Mouse (Mus musculus) heart, embryonic 14.5 days (tissue): ENCODE measurements at regions not wholly inside any gene's neighbourhood (a gene's known extent, or its start where the extent isn't known, plus 50 kb on each side); places are given as distances from the start of the nearest gene placed in this dataset.

ENCODE experiments used
- ATAC-seq: fragments of 200-750 bp; cut with Nextera tagmentation; 2 replicates; pipeline ENCODE4 v1.8.0; 2017; ENCODE audit warnings: low read depth, moderate TSS enrichment; ENCODE audit not compliant: insufficient number of reproducible peaks, insufficient read depth, low FRiP score
- H3K27ac ChIP-seq, 2 experiments: fragments of 200-500 bp in 1 of 2; fragments of 300-500 bp in 1 of 2; sonication (generic) in 1 of 2; replicated peaks in 1 of 2; 2 replicates each; pipeline ENCODE4 v1.5.1; 2012 to 2014; ENCODE audit warnings: low read depth in 2 of 2, low read length in 2 of 2, control low read depth in 1 of 2, mild to moderate bottlenecking in 1 of 2, mixed read lengths in 1 of 2; ENCODE audit not compliant: control insufficient read depth in 1 of 2, insufficient read depth in 1 of 2
- H3K27me3 ChIP-seq: fragments of 300-500 bp; sonication (generic); 2 replicates; pipeline ENCODE4 v1.6.1; 2014; ENCODE audit warnings: mild to moderate bottlenecking, low read length, control low read depth; ENCODE audit not compliant: control insufficient read depth, insufficient read depth
- H3K36me3 ChIP-seq: fragments of 300-500 bp; sonication (generic); 2 replicates; pipeline ENCODE4 v1.6.1; 2014; ENCODE audit warnings: mild to moderate bottlenecking, control low read depth, low read length, mixed read lengths; ENCODE audit not compliant: control insufficient read depth, insufficient read depth
- H3K4me1 ChIP-seq, 2 experiments: fragments of 200-500 bp in 1 of 2; fragments of 300-500 bp in 1 of 2; sonication (generic) in 1 of 2; 2 replicates each; pipeline ENCODE4 v1.6.1; 2012 to 2014; ENCODE audit warnings: low read length in 2 of 2, control low read depth in 1 of 2, mixed read lengths in 1 of 2; ENCODE audit not compliant: control insufficient read depth in 2 of 2, insufficient read depth in 2 of 2
- H3K4me2 ChIP-seq: fragments of 300-500 bp; sonication (generic); 2 replicates; pipeline ENCODE4 v1.6.1; 2014; ENCODE audit warnings: mild to moderate bottlenecking, low read length
- H3K4me3 ChIP-seq, 2 experiments: fragments of 200-500 bp in 1 of 2; fragments of 300-500 bp in 1 of 2; sonication (generic) in 1 of 2; 2 replicates each; pipeline ENCODE4 v1.5.1; 2012 to 2014; ENCODE audit warnings: low read length in 2 of 2, mild to moderate bottlenecking in 2 of 2, control low read depth in 1 of 2, low read depth in 1 of 2, moderate library complexity in 1 of 2; ENCODE audit not compliant: control insufficient read depth in 1 of 2, insufficient read depth in 1 of 2
- H3K9ac ChIP-seq: fragments of 300-500 bp; sonication (generic); 2 replicates; pipeline ENCODE4 v1.6.1; 2014; ENCODE audit warnings: mild to moderate bottlenecking, low read length
- H3K9me3 ChIP-seq: fragments of 300-500 bp; sonication (generic); 2 replicates; pipeline ENCODE4 v1.6.1; 2016; ENCODE audit warnings: low read length, control low read depth; ENCODE audit not compliant: control insufficient read depth
- WGBS: fragments of 180-500 bp; shearing (Covaris S2); extraction: QIAGEN DNeasy Blood & Tissue Kit; methylation state at CpG from one replicate; pipeline ENCODE4 v1.1.7; 2014; 5-methylcytosine and 5-hydroxymethylcytosine counted together

DNA sequence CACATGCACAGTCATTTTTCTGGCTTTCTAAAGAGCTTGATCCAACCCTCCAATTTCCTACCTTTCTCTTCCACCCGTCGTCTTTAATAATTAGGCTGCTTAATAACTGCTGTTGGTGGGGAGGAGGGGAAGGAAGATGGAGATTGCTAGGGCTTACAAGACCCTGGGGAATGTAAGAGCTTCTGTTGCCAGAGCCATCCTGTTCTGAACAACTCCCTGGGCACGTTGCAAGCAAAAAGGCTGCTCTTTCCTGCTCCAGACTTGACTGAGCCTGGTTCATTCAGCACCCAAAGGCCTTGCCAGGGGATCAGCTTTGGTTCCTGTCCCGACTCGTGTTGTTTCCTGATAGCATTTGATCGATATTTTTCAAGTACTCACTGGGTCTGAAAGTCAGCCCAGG, 82.3 kb upstream of the Fut8 start:
- no peak overlapping the region for H3K27ac ChIP-seq
- no peak overlapping the region for H3K9ac ChIP-seq
- H3K4me2 ChIP-seq, result no peak overlapping the region
- H3K4me1 ChIP-seq, result no peaks in the 10 kb centered on the region
- H3K9me3 ChIP-seq, result no peaks in the 10 kb centered on the region
- no peak for ATAC-seq
- H3K4me3 ChIP-seq, result no peak overlapping the region
- 76% methylated on average over 6 of the region's 6 CpGs for WGBS
- H3K36me3 ChIP-seq, result no peaks in the 10 kb centered on the region
- H3K27me3 ChIP-seq, result no peaks in the 10 kb centered on the region

GRCm38 (mm10) chr12:77151471-77151870, 86.5 kb upstream of the Fut8 start:
- no peak overlapping the region for H3K4me3 ChIP-seq
- no peaks in the 10 kb centered on the region for H3K4me1 ChIP-seq
- no peaks in the 10 kb centered on the region for H3K27me3 ChIP-seq
- H3K36me3 ChIP-seq, result no peaks in the 10 kb centered on the region
- H3K9me3 ChIP-seq, result no peaks in the 10 kb centered on the region
- no peak overlapping the region for H3K9ac ChIP-seq
- 74% methylated on average over 2 of the region's 2 CpGs for WGBS
- no peak overlapping the region for H3K27ac ChIP-seq
- H3K4me2 ChIP-seq, result no peak overlapping the region
- no peak for ATAC-seq

GRCm38 (mm10) chr12:77149835-77150234, 88.1 kb upstream of the Fut8 start:
- Histone ChIP-seq H3K9me3 (no peaks in the 10 kb centered on the region), H3K4me3 (no peak overlapping the region), H3K4me2 (no peak overlapping the region), H3K4me1 (no peaks in the 10 kb centered on the region), H3K36me3 (no peaks in the 10 kb centered on the region), H3K27ac (no peak overlapping the region), H3K27me3 (no peaks in the 10 kb centered on the region), H3K9ac (no peak overlapping the region)
- no peak for ATAC-seq

- H3K36me3 ChIP-seq, result no peaks in the 10 kb centered on the region
- H3K4me1 ChIP-seq, result peaks cover 0 to under 1% of the 10 kb centered on the region in 2 experiments; a peak in 1 of 4 replicates
- no peak overlapping the region for H3K27ac ChIP-seq
- H3K9ac ChIP-seq, result no peak overlapping the region
- WGBS, result 82% methylated on average over 2 of the region's 2 CpGs
- ATAC-seq, result no peak
- no peak overlapping the region for H3K4me2 ChIP-seq
- no peak overlapping the region for H3K4me3 ChIP-seq
- H3K9me3 ChIP-seq, result no peaks in the 10 kb centered on the region
- H3K27me3 ChIP-seq, result no peaks in the 10 kb centered on the region
Observed at GRCm38 (mm10) chr12:77148146-77148545, 89.8 kb upstream of the Fut8 start.

- Histone ChIP-seq H3K4me2 (no peak overlapping the region), H3K9me3 (no peaks in the 10 kb centered on the region), H3K9ac (no peak overlapping the region), H3K27me3 (no peaks in the 10 kb centered on the region), H3K36me3 (no peaks in the 10 kb centered on the region), H3K4me3 (no peak overlapping the region), H3K27ac (no peak overlapping the region), H3K4me1 (peaks cover 0 to 2% of the 10 kb centered on the region in 2 experiments; a peak in 1 of 4 replicates)
- ATAC-seq, result no peak
- 58% methylated on average over 3 of the region's 3 CpGs for WGBS
Observed at GRCm38 (mm10) chr12:77143958-77144357, 94.0 kb upstream of the Fut8 start.

DNA sequence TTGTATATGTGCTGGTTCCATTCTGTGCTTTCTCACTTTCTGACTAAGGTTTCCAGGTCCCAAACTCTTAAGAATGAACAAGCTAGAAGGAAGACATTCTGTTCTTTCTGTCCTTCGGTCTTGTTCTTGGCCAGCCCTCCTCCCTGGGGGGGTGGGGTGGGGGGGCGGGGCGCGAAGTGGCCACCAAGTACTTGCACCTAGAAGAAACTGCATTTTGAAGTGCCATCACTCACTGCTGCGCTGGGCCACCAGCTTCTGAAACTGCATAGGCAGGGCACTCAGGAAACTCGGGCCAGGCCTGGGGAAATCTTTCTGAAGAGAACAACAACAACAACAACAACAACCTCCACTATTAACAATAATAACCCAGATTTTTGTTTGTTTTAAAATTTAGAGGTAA, 94.4 kb upstream of the Fut8 start:
- Histone ChIP-seq H3K27ac (no peak overlapping the region), H3K27me3 (no peaks in the 10 kb centered on the region), H3K4me3 (no peak overlapping the region), H3K4me2 (no peak overlapping the region), H3K9ac (no peak overlapping the region), H3K4me1 (peaks cover 0 to 2% of the 10 kb centered on the region in 2 experiments; a peak in 1 of 4 replicates), H3K36me3 (no peaks in the 10 kb centered on the region), H3K9me3 (no peaks in the 10 kb centered on the region)
- 44% methylated on average over 6 of the region's 6 CpGs for WGBS
- ATAC-seq, result no peak

- no peaks in the 10 kb centered on the region for H3K36me3 ChIP-seq
- H3K9ac ChIP-seq, result no peak overlapping the region
- 72% methylated on average over 12 of the region's 12 CpGs for WGBS
- H3K4me3 ChIP-seq, result no peak overlapping the region
- H3K27ac ChIP-seq, result no peak overlapping the region
- peaks cover 0 to 2% of the 10 kb centered on the region in 2 experiments; a peak in 1 of 4 replicates for H3K4me1 ChIP-seq
- H3K9me3 ChIP-seq, result no peaks in the 10 kb centered on the region
- no peaks in the 10 kb centered on the region for H3K27me3 ChIP-seq
- ATAC-seq, result no peak
- H3K4me2 ChIP-seq, result no peak overlapping the region
Observed at GRCm38 (mm10) chr12:77143105-77143504, 94.8 kb upstream of the Fut8 start.

DNA sequence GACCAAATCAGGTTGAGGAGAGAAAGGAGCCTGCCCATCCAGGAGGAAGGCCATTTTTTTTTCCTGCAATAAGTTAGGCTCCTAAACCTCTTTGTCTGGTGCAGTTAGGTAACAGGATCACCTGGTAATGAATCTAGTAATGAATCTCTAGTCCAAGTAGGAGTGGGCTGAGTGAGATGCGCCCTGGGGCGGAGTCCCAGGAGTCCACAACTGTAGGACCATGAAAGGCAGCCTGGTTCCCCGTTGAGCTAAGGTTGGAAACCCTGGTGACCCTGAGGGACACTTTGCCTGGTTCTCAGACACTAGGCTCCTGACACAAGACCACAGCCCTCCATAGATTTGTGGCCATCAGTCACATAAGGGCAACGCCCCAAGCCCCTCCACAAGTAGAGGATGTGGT, 95.7 kb upstream of the Fut8 start:
- peaks cover 0 to 2% of the 10 kb centered on the region in 2 experiments; a peak in 1 of 4 replicates for H3K4me1 ChIP-seq
- H3K4me2 ChIP-seq, result no peak overlapping the region
- 94% methylated on average over 4 of the region's 4 CpGs for WGBS
- no peak overlapping the region for H3K27ac ChIP-seq
- ATAC-seq, result no peak
- H3K4me3 ChIP-seq, result no peak overlapping the region
- no peaks in the 10 kb centered on the region for H3K36me3 ChIP-seq
- no peaks in the 10 kb centered on the region for H3K27me3 ChIP-seq
- no peak overlapping the region for H3K9ac ChIP-seq
- no peaks in the 10 kb centered on the region for H3K9me3 ChIP-seq
